Mouse (Mus musculus): ENCODE data around the gene Ak2. TPM values are rescaled to one million over a fixed set of nuclear protein-coding genes. Genes with fewer than 3 reads are reported as not detected.

Ak2 gene
- total RNA-seq, 2 experiments from 2014 or later, result 67.6 to 71.0 TPM

Other genes with a start within 250 kb of the Ak2 start
- gene A3galt2, start 236.6 kb upstream of the Ak2 start, total RNA-seq (2021), result under 1 TPM in 1 of 2 experiments, not detected in 1; 0.08 TPM
- gene Zfp362, start 185.9 kb upstream of the Ak2 start, total RNA-seq (2021), result 10 to 100 TPM; 12.5 to 14.3 TPM
- 1 to 10 TPM; 1.5 to 2.1 TPM for gene Trim62, start 108.4 kb upstream of the Ak2 start, total RNA-seq (2021)
- 1 to 10 TPM; 2.4 to 3.0 TPM for gene Azin2, start 29.5 kb upstream of the Ak2 start, total RNA-seq (2021)
- gene Rnf19b, start 66.3 kb downstream of the Ak2 start, total RNA-seq (2021), result 10 to 100 TPM; 24.3 to 27.2 TPM
- gene Tmem54, start 113.6 kb downstream of the Ak2 start, total RNA-seq (2021), result not detected
- gene Hpca, start 130.1 kb downstream of the Ak2 start, total RNA-seq (2021), result not detected
- 100 to 1,000 TPM; 324 to 341 TPM for gene Fndc5, start 145.0 kb downstream of the Ak2 start, total RNA-seq (2021)
- 10 to 100 TPM; 11.3 to 15.7 TPM for gene S100pbp, start 197.8 kb downstream of the Ak2 start, total RNA-seq (2021)
- gene Yars, start 197.8 kb downstream of the Ak2 start, total RNA-seq (2021), result 10 to 100 TPM; 26.3 to 31.0 TPM